Mouse (Mus musculus): ENCODE measurements around the gene Atp6v0e2. TPM values are rescaled to one million over a fixed set of nuclear protein-coding genes. Genes with fewer than 3 reads are reported as not detected.

Atp6v0e2 gene
- total and polyA plus RNA-seq, 3 experiments, result not detected

DNA sequence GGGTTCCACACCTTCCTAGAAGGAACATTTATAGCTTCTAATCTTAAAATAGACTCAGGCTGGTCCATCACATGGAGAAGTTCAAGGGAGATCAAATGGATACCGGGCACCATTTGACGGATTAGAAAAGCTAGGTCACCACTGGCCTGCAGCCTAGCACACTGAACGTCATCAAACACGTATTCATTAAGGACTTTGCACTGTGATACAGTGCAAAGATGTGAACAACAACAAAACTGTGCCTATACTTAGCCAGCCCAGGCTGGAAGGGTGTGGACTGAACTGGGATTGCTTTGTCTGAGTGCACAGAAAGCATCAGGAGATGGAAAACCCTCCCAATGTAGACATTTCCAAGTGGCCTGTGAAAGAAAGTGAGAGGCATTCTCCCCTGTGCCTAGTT lies 16.4 kb downstream of the Atp6v0e2 start:
- Histone ChIP-seq H3K4me1 (ENCODE audit: control insufficient read depth in 1 of 2, insufficient read depth in 2 of 2, low read length in 2 of 2) (no peaks in the 10 kb centered on the region), H3K36me3 (ENCODE audit: control insufficient read depth in 1 of 2, insufficient read depth in 2 of 2, low read length in 2 of 2) (no peaks in the 10 kb centered on the region), H3K9me3 (replicated peaks; ENCODE audit: insufficient read depth, low read length) (no peaks in the 10 kb centered on the region), H3K79me2 (ENCODE audit: control insufficient read depth, insufficient read depth, low read length, poor library complexity) (no peaks in the 10 kb centered on the region), H3K4me3 (ENCODE audit: control insufficient read depth in 1 of 2, insufficient read depth in 1 of 2, low read depth in 2 of 2, low read length in 2 of 2) (no peak overlapping the region), H3K27ac (ENCODE audit: control insufficient read depth, low read depth, low read length) (no peak overlapping the region), H3K9ac (ENCODE audit: control insufficient read depth, low read depth, low read length, poor library complexity, severe bottlenecking) (no peak overlapping the region), H3K27me3 (ENCODE audit: control insufficient read depth in 1 of 2, insufficient read depth in 2 of 2, low read length in 2 of 2) (no peaks in the 10 kb centered on the region)
- no peak for TF ChIP-seq TCF12 (IDR thresholded peaks at IDR 0.05; ENCODE audit: low read depth, low read length)
- no peak for TF ChIP-seq MEF2A (IDR thresholded peaks at IDR 0.05; ENCODE audit: extremely low read depth, insufficient replicate concordance, low read depth, low read length, poor library complexity, severe bottlenecking)
- TF ChIP-seq CHD2 (IDR thresholded peaks at IDR 0.05; ENCODE audit: low read length), result no peak
- no peak for TF ChIP-seq ZC3H11A (IDR thresholded peaks at IDR 0.05; ENCODE audit: low read depth, low read length)
- TF ChIP-seq CTCF (IDR thresholded peaks at IDR 0.05 in 2 of 3, conservative IDR thresholded peaks at IDR 0.05 in 1 of 3; ENCODE audit: control insufficient read depth in 1 of 3, insufficient read depth in 1 of 3, low read depth in 2 of 3, low read length in 3 of 3, poor library complexity in 1 of 3, severe bottlenecking in 1 of 3), result no peak
- no peak for TF ChIP-seq HCFC1 (IDR thresholded peaks at IDR 0.05; ENCODE audit: low read depth, low read length)
- TF ChIP-seq MYB (IDR thresholded peaks at IDR 0.05; ENCODE audit: low read depth, low read length), result no peak
- no peak for TF ChIP-seq NRF1 (IDR thresholded peaks at IDR 0.05; ENCODE audit: insufficient read depth, low read depth, low read length, poor library complexity, severe bottlenecking)
- no peak for TF ChIP-seq JUND (IDR thresholded peaks at IDR 0.05; ENCODE audit: low read depth, low read length)
- no peak for TF ChIP-seq MXI1 (IDR thresholded peaks at IDR 0.05; ENCODE audit: low read depth, low read length)
- TF ChIP-seq ZNF384 (IDR thresholded peaks at IDR 0.05; ENCODE audit: low read depth, low read length), result no peak
- DNase-seq (ENCODE audit: low read depth, low spot score), result no peak

DNA sequence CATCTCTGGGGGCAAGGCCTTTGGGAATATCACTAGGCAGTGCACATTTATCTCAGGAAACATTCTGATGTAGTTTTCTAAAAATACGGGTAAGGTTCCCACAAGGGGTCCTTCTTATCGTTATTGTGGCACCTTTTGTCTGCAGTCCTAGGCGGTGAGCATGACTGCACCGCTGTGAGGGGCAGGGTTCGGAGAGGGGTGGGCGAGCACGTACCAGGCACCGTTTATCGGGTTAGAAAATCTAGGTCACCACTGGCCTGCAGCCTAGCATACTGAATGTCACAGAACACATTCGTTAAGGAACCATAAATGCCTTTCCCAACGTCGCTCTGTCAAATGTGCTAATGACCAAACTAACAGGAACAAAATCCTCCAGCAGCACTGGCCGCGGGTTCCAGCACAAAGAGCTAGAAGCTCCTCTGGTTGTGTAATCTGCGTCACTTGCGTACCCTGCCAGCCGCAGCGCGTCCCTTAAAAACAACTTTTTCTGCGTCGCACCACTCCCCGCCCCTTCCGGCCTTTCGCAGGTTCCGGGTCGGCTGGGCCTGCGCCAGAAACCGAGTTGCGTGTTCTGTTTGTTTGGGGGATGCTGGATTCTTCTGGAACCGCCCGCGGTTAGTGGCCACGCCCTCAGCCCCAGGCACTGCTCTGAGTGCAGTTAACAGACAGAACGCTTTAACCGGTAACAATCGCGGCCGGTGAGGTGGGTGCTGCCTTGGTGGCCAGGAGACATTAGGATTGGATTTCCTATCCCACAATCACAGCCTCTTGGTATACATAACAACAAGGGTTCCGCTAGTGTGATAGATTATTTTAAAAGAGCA lies 17.1 kb downstream of the Atp6v0e2 start, which contains the start of gene Lrrc61:
TSS of gene Lrrc61 (plus strand) at position 517 of the 824 bp plus-strand sequence.
- no peaks in the 10 kb centered on the region for H3K36me3 ChIP-seq (ENCODE audit: control insufficient read depth in 1 of 2, insufficient read depth in 2 of 2, low read length in 2 of 2)
- no peak within 1 kb of the TSS for H3K27ac ChIP-seq (ENCODE audit: control insufficient read depth, low read depth, low read length)
- no peak for DNase-seq (ENCODE audit: low read depth, low spot score)
- no peak within 1 kb of the TSS for H3K9ac ChIP-seq (ENCODE audit: control insufficient read depth, low read depth, low read length, poor library complexity, severe bottlenecking)
- H3K4me1 ChIP-seq (ENCODE audit: control insufficient read depth in 1 of 2, insufficient read depth in 2 of 2, low read length in 2 of 2), result no peaks in the 10 kb centered on the region
- no peaks in the 10 kb centered on the region for H3K27me3 ChIP-seq (ENCODE audit: control insufficient read depth in 1 of 2, insufficient read depth in 2 of 2, low read length in 2 of 2)
- H3K79me2 ChIP-seq (ENCODE audit: control insufficient read depth, insufficient read depth, low read length, poor library complexity), result no peaks in the 10 kb centered on the region
- TF ChIP-seq NRF1 (IDR thresholded peaks at IDR 0.05; ENCODE audit: insufficient read depth, low read depth, low read length, poor library complexity, severe bottlenecking), result no peak
- TF ChIP-seq ELF1 (IDR thresholded peaks at IDR 0.05; ENCODE audit: low read depth, low read length), result no peak
- TF ChIP-seq E2F4 (IDR thresholded peaks at IDR 0.05; ENCODE audit: borderline replicate concordance, low read depth, low read length), result no peak
- TF ChIP-seq HCFC1 (IDR thresholded peaks at IDR 0.05; ENCODE audit: low read depth, low read length), result no peak
- TF ChIP-seq TCF12 (IDR thresholded peaks at IDR 0.05; ENCODE audit: low read depth, low read length), result no peak
- no peak for TF ChIP-seq ETS1 (IDR thresholded peaks at IDR 0.05; ENCODE audit: low read depth, low read length)
- TF ChIP-seq MAFK (IDR thresholded peaks at IDR 0.05; ENCODE audit: borderline replicate concordance, low read depth, low read length), result no peak
- TF ChIP-seq NELFE (IDR thresholded peaks at IDR 0.05; ENCODE audit: low read depth, low read length), result no peak
- no peak for TF ChIP-seq CTCF (IDR thresholded peaks at IDR 0.05 in 2 of 3, conservative IDR thresholded peaks at IDR 0.05 in 1 of 3; ENCODE audit: control insufficient read depth in 1 of 3, insufficient read depth in 1 of 3, low read depth in 2 of 3, low read length in 3 of 3, poor library complexity in 1 of 3, severe bottlenecking in 1 of 3)
- TF ChIP-seq JUND (IDR thresholded peaks at IDR 0.05; ENCODE audit: low read depth, low read length), result no peak
- no peak for TF ChIP-seq POLR2AphosphoS2 (IDR thresholded peaks at IDR 0.05; ENCODE audit: low read length)
- TF ChIP-seq SMC3 (IDR thresholded peaks at IDR 0.05; ENCODE audit: low read depth, low read length), result no peak
- no peak for TF ChIP-seq ZNF384 (IDR thresholded peaks at IDR 0.05; ENCODE audit: low read depth, low read length)
- no peak for TF ChIP-seq ZKSCAN1 (IDR thresholded peaks at IDR 0.05; ENCODE audit: low read depth, low read length)
- TF ChIP-seq USF1 (IDR thresholded peaks at IDR 0.05; ENCODE audit: low read depth, low read length), result no peak
- no peak for TF ChIP-seq EP300 (IDR thresholded peaks at IDR 0.05; ENCODE audit: low read depth in 1 of 2, low read length in 2 of 2)
- TF ChIP-seq RAD21 (IDR thresholded peaks at IDR 0.05; ENCODE audit: low read depth, low read length), result no peak
- no peak within 1 kb of the TSS for H3K4me3 ChIP-seq (ENCODE audit: control insufficient read depth in 1 of 2, insufficient read depth in 1 of 2, low read depth in 2 of 2, low read length in 2 of 2)
- H3K9me3 ChIP-seq (replicated peaks; ENCODE audit: insufficient read depth, low read length), result no peaks in the 10 kb centered on the region
